Mouse (Mus musculus) spleen, postnatal 36 days (tissue): ENCODE measurements around the gene Plscr3.
A peak's percentile ranks its signal among the peaks of the same experiment; 100 is the strongest.

Source experiments
- DNase-seq, 2 experiments: peaks; one replicate each; pipeline ENCODE4 v3.0.0; 2022; ENCODE audit warnings: low spot score in 2 of 2, mixed read lengths in 1 of 2

Gene Plscr3

DNA sequence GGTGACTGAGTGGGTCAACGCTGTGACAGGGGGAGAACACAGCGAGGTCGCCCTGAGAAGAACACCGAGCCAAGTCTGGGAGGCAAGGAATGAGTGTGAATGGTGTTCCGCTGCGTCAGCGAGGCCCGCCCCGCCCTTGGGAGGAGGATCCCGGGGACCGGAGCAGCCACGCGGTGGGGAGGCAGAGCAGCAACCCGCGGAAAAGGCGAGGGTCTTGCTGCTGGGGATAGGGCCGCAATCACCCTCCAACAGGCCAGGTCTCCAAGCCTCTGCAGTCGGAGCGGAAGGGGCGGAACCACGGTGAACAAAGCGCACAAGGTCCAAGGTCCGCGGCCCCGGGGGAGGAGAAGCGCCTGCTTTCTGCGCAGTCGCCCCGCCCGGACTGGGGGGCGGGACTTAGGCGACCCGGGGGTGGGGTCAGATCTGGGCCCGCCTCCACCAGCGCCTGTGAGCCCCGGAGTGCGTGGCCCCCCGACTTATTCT, at the start of gene Plscr3:
Plscr3 (plus strand) TSS at position 179 of the 483 bp plus-strand sequence.
- peak; percentile 88 to 92 for DNase-seq

DNA sequence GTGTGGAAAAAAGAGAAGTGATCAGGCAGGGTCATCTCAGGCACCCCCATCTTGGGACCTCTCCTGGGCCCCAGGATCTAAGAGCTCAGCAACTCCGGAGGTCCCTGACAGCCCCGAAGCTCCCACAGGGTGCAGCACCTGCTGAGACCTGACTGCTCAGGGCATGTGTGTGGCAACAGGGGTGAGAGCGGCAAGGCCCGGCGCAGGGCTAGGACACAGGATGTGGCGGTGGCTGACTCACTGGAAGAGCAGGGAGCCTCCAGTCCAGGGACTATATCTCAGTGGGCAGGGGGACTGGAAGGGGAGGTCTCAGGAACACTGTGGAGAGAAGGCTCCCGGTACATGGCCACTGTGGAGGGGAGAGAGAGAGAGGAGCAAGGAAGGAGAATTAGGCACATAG, 48.3 kb upstream of the Plscr3 start:
- DNase-seq: no peak

DNA sequence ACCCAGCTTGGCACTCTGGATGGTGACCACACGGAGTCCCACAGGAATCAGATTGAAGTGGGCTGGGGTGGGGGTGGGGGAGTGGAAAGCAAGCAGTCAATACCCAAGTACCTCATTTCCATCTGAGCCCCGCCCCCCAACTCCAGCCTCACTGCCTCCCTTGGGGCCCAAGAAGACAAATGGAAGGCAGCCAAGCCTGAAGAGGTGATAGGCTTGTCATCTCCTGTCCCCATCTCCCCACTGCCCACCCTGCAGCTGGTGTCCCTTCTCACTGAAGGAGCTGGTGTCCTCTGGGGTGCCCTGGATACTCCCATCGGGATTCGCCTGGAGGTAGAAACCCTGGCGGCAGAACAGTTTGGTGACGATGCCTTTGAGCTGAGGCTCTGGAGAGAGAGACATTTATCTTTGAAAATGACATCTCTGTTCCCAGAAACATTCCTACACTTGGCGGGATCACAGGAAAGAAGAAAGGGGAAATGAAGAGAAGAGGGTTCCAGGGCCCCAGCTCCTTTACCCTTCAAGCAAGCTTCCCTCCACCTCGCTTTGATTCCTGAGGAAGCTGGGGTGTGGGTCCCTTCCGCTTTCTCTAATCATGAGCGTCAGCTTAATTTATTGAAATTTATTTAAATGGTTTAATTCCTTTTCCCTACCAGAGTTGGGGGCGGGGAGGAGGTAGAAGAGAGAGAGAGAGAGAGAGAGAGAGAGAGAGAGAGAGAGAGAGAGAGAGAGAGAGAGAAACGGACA, 46.6 kb upstream of the Plscr3 start:
- peak; percentile 66 to 73 for DNase-seq

DNA sequence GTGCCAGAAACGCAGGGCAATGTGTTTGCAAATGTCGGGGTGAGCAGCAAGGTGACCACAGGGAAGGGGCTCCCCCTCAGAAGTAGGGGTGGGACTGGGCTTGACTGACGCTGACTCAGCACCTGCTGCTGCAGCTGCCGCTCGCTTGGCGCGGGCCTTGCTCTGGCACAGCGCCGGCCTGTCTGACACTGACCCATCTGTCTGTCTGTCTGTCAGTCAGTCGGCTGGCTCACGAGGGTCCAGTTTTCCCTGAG, 46.1 kb upstream of the Plscr3 start:
- DNase-seq: no peak

DNA sequence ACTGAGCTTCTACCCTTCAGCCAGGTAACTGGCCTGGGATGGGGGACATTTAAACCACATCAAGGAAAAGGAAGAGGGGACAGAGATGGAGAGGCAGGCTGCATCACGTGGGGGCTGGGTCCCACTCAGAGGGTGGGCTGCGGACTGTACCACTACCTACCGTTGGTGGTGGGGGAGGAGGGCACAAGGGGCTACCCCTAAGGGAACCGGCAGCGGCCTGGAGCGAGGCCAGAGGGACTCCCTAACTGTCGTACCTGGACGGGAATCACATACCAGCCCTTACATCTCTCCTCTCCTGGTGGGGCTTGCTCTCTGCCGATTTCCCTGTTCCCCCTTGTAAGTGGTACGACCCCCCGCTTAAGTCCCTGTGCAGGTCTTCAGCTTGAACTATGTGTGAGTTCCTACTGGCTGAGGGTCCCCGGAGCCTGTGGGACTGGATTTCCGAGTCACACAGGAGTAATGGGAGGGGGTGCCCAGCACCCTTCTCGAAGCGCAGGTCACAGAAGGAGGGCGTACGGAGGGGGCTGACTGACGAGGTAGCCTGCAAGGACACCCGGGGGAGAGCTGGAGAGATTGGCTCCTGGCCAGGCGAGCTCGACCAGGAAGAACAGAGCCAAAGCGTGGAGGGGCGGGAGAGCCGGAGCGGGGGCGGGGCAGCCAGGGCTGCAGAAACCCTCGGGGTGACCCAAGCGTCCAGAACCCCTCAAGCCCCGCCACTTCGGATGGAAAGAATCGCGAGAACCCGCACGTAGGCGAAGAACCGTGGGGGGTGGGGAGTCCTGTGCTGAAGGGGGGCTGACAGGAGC, 45.6 kb upstream of the Plscr3 start:
- no peak for DNase-seq

DNA sequence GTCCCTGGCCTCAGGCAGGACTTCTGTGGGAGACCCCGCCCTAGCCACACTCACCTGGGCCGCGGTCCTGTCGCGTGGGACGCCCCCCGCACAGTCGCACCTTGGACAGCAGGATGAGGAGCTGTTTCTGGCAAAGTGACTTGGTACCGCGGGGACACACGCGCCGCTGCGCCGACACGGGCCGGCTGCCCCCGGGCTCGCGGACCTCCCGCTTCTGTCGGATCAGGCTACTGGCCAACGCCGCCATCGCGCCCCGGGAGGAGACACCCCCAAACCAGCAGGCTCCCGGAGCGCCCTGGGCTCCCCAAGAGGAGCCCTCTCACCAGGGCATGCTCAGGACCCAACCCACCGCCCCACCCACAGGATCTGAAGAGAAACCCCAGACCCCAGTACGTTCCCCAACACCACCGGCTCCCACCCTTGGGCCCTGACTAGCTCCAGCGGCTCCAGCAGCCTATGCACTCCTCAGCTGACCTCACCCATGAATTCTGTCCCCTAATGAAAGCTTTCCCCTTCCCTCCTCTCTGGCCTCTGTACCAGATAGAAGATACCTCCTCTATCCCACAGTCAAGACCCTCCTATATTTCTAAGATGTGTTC, 44.7 kb upstream of the Plscr3 start, which contains the start of gene Fgf11:
Fgf11 (minus strand) TSS at position 479 of the 599 bp plus-strand sequence.
- DNase-seq: no peak

DNA sequence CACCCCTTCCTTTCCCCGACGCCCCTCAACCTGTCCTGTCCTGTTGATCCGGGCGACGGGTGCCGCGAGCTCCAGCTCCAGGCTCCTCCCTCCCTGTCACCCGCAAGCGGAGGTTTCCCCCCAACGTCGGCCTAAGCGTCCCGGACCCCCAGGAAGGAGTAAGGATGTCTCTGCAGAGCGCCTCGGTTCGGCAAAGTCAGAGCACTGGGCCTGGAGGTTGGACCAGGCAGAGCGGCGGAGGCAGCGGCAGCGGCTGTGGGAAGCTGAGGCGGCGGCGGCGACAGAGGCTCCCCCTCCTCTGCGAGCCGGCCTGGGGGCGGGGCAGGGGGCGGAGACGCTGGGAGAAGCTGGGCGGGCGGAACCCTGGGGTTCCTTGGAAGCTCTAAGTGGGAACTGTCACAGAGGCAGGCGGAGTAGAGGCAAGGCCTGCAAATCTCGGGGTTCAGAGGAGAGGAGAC, 43.5 kb upstream of the Plscr3 start:
- DNase-seq: peak; percentile 50 to 65

DNA sequence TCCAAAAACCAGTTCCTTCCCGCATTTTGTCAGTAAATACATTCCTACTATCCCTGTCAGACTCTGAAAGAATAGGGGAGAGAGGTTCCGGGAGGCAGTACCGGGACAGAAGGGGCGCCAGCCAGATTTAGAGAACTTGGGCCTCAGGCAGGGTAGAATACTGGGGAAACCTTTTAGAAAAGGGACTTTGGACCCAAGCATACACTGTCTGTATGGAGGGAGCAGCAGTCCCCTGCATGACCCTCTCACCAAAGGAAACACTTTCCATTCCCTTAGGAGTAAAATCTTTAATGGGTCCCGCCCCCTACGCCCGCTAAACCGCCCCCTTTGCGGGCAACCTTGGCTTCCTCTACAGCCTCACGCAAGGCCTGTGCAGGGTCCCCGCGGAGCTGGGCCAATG, 42.8 kb upstream of the Plscr3 start:
- no peak for DNase-seq

DNA sequence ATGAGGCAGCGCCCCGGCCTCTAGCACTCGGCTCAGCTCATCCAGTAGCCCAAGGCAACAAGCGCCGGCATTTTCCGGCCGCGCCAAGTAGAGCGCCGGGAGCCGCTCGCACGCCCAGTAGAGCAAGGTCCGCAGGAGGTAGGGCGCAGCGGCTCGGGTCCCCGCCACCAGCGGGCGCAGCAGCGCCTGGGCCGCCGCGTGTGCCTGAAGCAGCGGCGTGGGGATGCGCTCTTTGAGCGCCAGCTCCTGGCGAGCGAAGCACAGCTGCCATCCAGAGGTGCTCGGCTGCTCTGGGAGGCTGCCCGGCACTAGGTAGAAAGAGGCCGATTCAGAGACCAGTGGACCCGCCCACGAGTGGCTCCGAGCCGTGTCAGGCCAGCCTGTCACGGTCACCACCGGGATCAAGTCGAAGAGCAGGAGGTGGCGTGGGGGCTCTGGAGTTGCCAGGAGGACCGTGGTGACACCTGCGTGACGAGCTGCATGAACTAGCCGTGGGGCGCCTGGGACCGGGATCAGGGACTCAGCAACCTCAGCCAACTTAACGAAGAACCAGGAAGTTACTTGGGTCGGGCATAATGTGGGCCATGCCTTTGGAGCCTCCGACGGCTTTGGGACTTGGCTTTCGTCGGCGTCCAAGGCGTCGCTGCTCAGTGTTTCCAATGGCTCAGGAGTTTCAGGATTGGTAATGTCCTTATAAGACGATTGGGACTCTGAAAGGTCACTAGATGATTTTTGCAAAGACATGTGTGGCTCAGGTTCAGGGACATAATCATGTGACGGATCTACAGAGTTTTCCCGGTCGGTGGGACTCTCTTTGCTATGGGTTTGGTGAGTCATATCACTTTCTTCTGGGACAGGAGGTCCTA, 42.2 kb upstream of the Plscr3 start:
- peak; percentile 71 to 77 for DNase-seq

DNA sequence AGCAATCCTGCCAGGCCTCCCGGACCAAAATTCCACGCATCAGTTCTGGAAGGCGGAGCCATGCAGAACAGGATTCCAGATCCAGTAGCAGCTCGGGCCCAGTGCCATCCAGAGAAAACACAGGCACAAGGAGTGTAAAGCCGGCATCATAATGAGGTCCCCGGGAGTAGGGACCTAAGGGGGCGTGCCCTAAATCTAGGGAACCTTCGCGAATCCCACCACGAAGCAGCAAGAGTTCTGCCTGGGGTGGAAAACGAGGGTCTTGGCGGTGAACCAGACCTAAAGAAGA, 41.6 kb upstream of the Plscr3 start:
- DNase-seq: no peak

DNA sequence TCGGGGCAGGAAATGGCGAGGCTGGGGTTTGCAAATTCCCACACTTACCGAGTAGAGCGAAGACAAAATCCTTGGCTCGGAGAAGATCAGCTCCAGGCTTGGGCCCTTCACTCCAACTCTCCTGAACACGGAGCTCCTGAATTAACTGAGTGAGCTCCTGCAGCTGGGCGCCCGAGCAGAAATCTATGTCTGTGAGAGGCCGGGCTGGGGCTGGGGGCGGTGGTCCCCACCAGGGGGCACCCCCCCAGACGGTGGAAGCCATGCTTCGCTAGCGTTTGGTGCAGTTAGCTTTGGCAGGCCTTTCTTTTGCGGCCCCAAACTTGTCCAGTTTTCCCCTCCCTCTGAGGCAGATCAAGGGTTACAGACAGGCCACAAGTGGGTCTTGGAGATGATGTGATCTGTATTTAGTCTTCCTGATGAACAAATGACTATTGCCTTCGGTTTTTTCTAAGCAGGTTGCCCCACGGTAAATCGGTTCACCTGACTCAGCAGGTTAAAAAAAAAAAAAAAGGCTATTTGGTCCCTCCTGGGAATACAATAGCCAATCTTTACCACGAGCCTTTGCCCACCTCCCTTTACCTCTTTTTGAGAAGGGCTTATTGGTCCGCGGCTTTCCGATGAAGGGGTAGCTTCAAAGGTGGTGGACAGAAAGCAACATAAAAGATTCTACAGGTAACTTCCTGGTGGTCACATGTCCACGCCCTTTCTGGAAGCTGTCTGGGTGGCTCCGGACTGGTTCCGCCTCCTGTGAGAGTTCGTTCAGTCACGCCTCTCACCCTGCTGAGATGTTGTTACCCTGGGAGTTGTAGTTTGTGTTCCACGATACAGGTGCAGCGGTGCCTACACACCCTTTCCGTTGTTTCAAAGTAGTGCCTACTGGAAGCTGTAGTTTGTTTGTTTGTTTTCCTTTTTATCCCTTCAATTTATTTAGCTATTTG, 40.9 kb upstream of the Plscr3 start, which contains the start of gene Tmem102:
Tmem102 (minus strand) TSS at position 653 of the 938 bp plus-strand sequence.
- no peak for DNase-seq

DNA sequence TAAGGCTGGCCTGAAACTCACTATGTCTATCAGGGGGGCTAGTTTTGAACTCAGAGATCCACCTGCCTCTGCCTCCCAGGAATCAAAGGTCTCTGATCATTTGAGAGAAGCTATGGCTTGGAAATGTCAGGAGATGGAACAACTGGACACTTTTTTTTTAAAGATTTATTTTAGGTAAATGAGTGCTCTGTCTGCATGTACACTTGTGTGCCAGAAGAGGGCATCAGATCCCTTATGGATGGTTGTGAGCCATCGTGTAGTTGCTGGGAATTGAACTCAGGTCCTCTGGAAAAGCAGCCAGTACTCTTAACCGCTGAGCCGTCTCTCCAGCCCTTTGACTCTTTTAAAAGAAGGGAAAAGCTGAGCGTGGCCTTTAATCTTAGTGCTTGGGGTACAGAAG, 39.8 kb upstream of the Plscr3 start:
- no peak for DNase-seq

DNA sequence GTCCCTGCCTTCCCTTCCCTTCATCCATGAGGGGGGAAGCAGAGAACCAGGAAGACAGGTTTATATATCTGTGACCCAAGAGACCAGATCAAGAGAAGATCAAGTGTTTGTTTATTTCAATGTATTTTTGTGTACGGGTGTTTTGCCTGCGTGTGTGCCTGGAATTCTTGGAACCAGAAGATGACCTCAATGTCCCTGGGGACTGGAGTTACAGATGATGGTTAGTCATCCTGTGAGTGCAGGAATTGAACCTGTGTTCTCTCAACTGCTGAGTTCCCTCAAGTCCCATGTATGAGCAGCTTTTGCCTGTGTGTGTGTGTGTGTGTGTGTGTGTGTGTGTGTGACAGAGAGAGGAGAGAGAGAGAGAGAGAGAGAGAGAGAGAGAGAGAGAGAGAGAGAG, 38.5 kb upstream of the Plscr3 start:
- DNase-seq: no peak

DNA sequence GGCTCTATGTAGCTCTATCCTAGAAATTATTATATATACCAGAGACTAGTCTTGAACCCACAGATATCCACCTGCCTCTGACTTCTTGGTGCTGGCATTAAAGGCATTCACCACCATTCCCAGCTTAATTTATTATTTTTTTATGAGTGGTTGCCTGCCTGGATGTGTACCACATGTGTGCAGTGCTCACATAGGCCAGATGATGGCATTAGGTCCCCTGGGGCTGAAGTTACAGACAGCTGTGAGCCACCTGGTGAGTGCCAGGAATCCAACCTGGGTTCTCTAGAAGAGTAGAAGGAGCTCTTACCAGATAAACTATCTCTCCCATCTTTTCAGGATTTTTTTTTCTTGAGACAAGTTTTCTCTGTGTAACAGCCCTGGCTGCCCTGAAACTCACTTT, 35.9 kb upstream of the Plscr3 start:
- DNase-seq: no peak

DNA sequence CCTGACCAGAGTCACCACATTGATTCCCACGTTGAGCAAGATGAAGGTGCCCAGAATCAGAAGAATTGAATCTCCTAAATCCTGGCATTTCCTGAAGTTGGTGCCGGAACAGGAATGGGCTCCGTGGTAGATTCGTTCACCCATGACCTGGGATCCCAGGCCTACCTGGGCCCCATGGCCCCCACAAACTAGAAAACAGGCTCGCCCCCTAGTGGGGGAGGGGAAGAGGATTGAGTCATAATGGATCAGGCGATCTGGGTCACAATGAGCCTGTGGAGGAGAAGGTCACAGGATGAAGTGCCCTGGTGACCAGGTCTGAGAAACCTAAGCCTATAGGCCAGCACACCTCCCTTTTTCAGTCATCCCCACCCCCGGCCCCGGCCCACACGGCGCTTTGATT, 31.0 kb upstream of the Plscr3 start, which contains the start of gene Gm39566:
Gm39566 (minus strand) TSS at position 144 of the 400 bp plus-strand sequence.
- DNase-seq: no peak

DNA sequence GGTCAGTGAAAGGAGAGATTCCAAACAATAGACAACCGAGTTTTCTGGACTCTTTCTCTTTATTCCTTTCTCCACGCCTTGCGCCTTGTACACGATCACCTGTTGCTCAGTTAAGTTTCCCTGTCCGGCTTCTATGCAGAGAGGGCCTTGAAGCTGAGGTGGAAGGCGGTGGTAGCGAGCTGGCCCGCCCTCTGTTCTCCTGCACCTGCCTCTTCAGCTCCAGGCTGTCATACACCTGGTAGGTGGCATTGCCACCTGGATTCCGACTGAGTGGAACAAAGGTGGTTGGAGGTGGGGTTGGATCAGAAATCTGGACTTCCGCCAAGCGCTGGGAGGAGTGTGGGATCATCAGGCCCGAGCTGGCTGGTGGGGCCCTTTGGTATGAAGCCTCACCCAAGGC, 29.7 kb upstream of the Plscr3 start:
- DNase-seq: no peak

DNA sequence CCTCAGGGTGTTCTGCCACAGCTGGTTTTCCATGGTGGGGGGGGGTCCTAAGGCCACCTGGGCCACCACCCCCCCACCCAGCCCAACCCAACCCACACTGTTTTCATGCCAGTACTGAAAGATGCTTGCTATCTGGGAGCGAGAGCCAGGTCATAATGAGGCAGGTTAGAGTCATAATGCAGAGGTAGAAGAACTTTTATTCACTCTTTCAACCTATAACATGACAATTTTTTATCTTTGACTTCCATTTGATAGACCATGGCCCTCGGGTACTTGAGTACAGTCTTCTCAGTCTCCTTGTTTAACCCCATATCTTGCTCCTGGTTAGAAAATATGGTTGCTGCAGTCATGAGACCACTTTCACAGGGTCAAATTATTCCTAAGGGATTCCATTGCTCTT, 27.8 kb upstream of the Plscr3 start, which contains the start of gene Spem2:
Spem2 (minus strand) TSS at position 101 of the 400 bp plus-strand sequence.
- no peak for DNase-seq

DNA sequence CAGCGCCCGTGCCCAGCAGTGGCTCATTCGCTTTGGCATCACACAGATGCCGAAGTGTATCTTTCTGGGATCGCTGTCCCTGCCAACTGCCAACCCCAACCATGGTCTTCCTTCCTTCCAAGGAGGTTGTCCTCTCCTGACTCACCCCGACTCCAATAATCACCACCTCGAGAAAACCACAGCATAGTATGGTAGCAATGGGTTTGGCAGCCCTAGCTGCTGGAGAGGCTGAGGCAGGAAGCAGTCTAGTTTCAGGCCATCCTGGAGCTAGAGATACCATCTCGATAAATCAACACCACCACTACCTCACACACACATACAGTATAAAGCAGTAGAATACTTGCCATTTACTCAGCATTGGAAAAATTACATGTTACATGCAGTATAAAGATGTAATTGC, 27.3 kb upstream of the Plscr3 start:
- no peak for DNase-seq

DNA sequence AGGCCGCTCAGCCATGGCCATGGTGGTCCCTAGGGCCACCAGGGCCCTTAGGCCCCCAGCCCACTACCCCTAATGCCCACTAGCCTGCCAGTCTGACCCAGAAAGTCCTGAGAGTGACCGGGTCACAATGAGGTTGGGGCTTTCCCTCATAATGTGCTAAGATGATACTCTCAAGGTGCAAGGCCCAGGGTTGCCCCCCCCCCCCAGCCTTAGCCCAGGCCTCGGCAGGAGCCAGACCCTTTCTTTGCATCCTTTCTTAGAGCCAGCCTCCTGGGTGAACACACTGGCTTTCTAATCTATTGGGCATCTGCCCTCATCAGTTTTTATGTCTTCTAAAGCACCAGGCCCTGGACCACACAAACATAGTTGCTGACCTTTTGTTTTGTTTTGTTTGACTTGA, 24.1 kb upstream of the Plscr3 start, which contains the start of gene Spem1:
Spem1 (minus strand) TSS at position 101 of the 400 bp plus-strand sequence.
- DNase-seq: no peak

DNA sequence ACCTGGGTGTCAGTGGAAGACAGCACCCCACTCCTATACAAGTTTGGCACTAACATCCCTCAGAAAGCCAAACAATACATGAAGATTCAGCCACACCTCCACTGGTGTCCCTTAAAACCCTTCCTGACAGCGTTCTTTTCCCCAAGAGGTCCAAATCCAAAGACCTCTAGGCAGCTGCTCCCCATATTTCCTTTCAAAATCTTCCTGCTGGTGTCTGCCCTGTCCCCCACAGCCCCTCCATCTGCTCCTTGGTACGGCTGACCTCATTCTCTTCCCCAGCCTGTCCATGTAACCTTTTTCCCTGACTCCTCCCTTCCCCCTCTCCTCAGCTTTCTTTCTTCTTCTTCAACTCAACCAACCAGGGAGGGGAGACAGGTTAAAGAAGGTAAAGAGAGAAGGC, 22.7 kb upstream of the Plscr3 start:
- DNase-seq: no peak
